Mouse (Mus musculus) CH12.LX (cell line): ENCODE measurements at regions not wholly inside any gene's neighbourhood (a gene's known extent, or its start where the extent isn't known, plus 50 kb on each side); places are given as distances from the start of the nearest gene placed in this dataset.
"Not testable (repeated sequence)": the region's sequence is repeated elsewhere in the genome, so short reads cannot be mapped to it uniquely, and the experiment has no call there.

Source experiments
- DNase-seq: peaks from one replicate; pipeline ENCODE4 v3.0.0-alpha.2; 2013; ENCODE audit errors: extremely low read depth
- H3K27ac ChIP-seq: 2 replicates; pipeline ENCODE4 v1.5.1; 2012; ENCODE audit warnings: low read depth, mild to moderate bottlenecking, control low read depth, moderate library complexity; ENCODE audit not compliant: insufficient read depth
- H3K27me3 ChIP-seq: replicated peaks from 2 replicates; pipeline ENCODE3; 2012; ENCODE audit warnings: inconsistent platforms
- H3K36me3 ChIP-seq, 2 experiments: replicated peaks in 1 of 2; 2 replicates each; pipeline versions ENCODE3 to v1.6.1; 2012; ENCODE audit warnings: inconsistent platforms in 1 of 2, low read length in 1 of 2, mild to moderate bottlenecking in 1 of 2, mixed read lengths in 1 of 2, moderate library complexity in 1 of 2; ENCODE audit not compliant: control insufficient read depth in 1 of 2, insufficient read depth in 1 of 2
- H3K4me1 ChIP-seq, 2 experiments: 2 replicates each; pipeline ENCODE4 v1.6.1; 2012; ENCODE audit warnings: inconsistent platforms in 1 of 2, moderate library complexity in 1 of 2; ENCODE audit not compliant: insufficient read depth in 2 of 2, control insufficient read depth in 1 of 2
- H3K4me2 ChIP-seq: 2 replicates; pipeline ENCODE4 v1.6.1; 2012; ENCODE audit warnings: low read depth, mild to moderate bottlenecking, control low read depth; ENCODE audit not compliant: poor library complexity, insufficient read depth, severe bottlenecking
- H3K4me3 ChIP-seq, 3 experiments: fragments of 150-350 bp in 1 of 3; sonication (generic) in 1 of 3; replicated peaks in 1 of 3; 2 replicates each; pipeline versions ENCODE3 to v1.5.1; 2011 to 2012; ENCODE audit warnings: low read depth in 2 of 3, low read length in 2 of 3, mild to moderate bottlenecking in 2 of 3, moderate library complexity in 2 of 3, control low read depth in 1 of 3, improper control_type of control experiment in 1 of 3, inconsistent platforms in 1 of 3, mixed read lengths in 1 of 3; ENCODE audit not compliant: poor library complexity in 1 of 3
- H3K79me2 ChIP-seq: replicated peaks from 2 replicates; pipeline ENCODE4 v1.6.1; 2012; ENCODE audit warnings: mild to moderate bottlenecking, moderate library complexity; ENCODE audit not compliant: control insufficient read depth, poor library complexity, insufficient read depth, severe bottlenecking; ENCODE audit errors: extremely low read depth
- H3K9ac ChIP-seq: 2 replicates; pipeline ENCODE4 v1.6.1; 2012; ENCODE audit warnings: low read depth, mild to moderate bottlenecking, control low read depth, moderate library complexity; ENCODE audit not compliant: insufficient read depth
- H3K9me3 ChIP-seq: replicated peaks from 2 replicates; pipeline ENCODE3; 2012; ENCODE audit warnings: low read length, inconsistent platforms, mixed read lengths
- dilution Hi-C: fragments of 300-500 bp; cut with MboI; formaldehyde crosslinking; loops from 2 replicates; pipeline ENCODE4 v1.14.3; 2020; ENCODE audit warnings: low sequenced_read_pairs; ENCODE audit not compliant: extremely low pct_unique_long_range_greater_than_20kb, extremely low pct_ligation_motif_present
- in situ Hi-C: fragments of 300-500 bp; cut with MboI; formaldehyde crosslinking; loops from 3 replicates; pipeline ENCODE4 v1.14.3; 2019; ENCODE audit warnings: low sequenced_read_pairs, low pct_ligation_motif_present, low pct_unique_long_range_greater_than_20kb, mixed read lengths

DNA sequence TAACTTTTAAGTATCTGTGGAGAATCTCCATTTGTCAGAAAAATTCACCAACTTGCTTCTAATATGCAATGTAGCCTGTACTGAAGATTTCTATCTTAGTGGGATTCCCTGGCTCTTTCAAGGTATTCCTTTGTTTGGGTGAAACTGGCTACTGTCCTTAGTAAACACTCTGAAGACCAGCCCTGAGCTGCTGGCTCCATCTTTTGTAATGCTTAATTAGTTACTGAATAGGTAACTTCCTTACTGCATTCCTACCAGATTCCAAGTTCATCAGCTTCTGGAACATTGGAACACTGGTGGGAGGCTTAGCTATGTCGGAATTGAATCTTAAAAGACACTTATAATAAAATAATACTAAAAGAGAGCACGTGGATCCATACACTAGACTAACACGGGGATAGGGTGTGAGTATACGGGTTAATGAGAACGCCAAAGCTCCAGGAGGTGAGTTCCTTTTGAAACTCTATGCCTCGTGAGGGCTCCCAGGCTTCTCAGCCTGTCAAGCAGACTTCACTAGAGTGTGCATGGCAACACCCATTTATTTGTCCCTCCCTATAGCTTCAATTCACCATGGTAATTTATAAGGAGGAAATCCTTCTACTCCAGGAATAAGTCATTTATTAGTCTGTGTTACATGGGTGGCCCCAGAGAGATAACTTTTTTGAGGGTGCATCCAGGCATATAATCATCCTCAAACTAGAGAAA is 65.2 kb upstream of the Dpp6 start:
- H3K9ac ChIP-seq, H3K79me2 ChIP-seq, in situ Hi-C loops, H3K36me3 ChIP-seq, H3K4me3 ChIP-seq, DNase-seq, H3K27me3 ChIP-seq, H3K4me1 ChIP-seq, H3K4me2 ChIP-seq, dilution Hi-C loops, H3K27ac ChIP-seq: not testable (repeated sequence)
- H3K9me3 ChIP-seq = peaks cover 51% of the 10 kb centered on the region

DNA sequence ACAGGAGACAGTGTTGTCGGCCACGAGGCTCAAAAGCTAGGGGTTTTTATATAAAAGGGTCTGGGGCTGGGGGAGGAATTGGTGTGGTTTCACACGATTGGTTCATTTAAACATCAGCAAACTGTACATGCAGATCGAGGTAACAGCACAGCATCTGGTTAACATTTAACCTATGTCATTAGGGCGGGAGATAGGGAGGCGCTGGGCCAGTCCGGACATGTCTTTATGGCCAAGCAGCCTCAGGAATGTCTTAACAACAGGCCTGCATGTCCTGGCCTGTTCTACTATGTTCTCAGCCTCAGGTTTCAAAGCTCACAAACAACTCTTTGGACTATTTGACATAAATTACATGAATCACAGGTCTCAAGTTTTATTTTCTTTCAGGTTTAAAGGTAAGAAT is 62.9 kb upstream of the Dpp6 start:
- H3K79me2 ChIP-seq, H3K9ac ChIP-seq, in situ Hi-C loops, H3K36me3 ChIP-seq, H3K27ac ChIP-seq, H3K4me2 ChIP-seq, dilution Hi-C loops, H3K4me3 ChIP-seq, DNase-seq, H3K27me3 ChIP-seq, H3K4me1 ChIP-seq: not testable (repeated sequence)
- H3K9me3 ChIP-seq = peaks cover 44% of the 10 kb centered on the region
